Mouse (Mus musculus): ENCODE results near the gene Itga2b.
A peak's percentile ranks its signal among the peaks of the same experiment; 100 is the strongest.

Gene Itga2b

GRCm38 (mm10) chr11:102469648-102470357 is at the start of gene Itga2b:
Itga2b (minus strand) TSS chr11:102470122.
- ATAC-seq (ENCODE audit: low TSS enrichment) = no peak

GRCm38 (mm10) chr11:102514793-102515424 is 45.0 kb upstream of the Itga2b start:
- no peak for ATAC-seq (ENCODE audit: low TSS enrichment)

- no peak; the same call in 1 of the 2 replicates for ATAC-seq (ENCODE audit: low TSS enrichment)
Observed at GRCm38 (mm10) chr11:102510226-102510625, 40.3 kb upstream of the Itga2b start.

GRCm38 (mm10) chr11:102496732-102497131 is 26.8 kb upstream of the Itga2b start:
- ATAC-seq (ENCODE audit: low TSS enrichment) = no peak

GRCm38 (mm10) chr11:102496206-102496605 is 26.3 kb upstream of the Itga2b start:
- no peak for ATAC-seq (ENCODE audit: low TSS enrichment)

GRCm38 (mm10) chr11:102495742-102496141 is 25.8 kb upstream of the Itga2b start:
- no peak for ATAC-seq (ENCODE audit: low TSS enrichment)

- no peak for ATAC-seq (ENCODE audit: low TSS enrichment)
Observed at GRCm38 (mm10) chr11:102495114-102495513, 25.2 kb upstream of the Itga2b start.

- no peak for ATAC-seq (ENCODE audit: low TSS enrichment)
Observed at GRCm38 (mm10) chr11:102494063-102494650, 24.2 kb upstream of the Itga2b start.

- ATAC-seq (ENCODE audit: low TSS enrichment) = no peak
Observed at GRCm38 (mm10) chr11:102493241-102493640, 23.3 kb upstream of the Itga2b start.

- no peak for ATAC-seq (ENCODE audit: low TSS enrichment)
Observed at GRCm38 (mm10) chr11:102487901-102488300, 18.0 kb upstream of the Itga2b start.

GRCm38 (mm10) chr11:102486733-102487386 is 16.9 kb upstream of the Itga2b start:
- ATAC-seq (ENCODE audit: low TSS enrichment) = peak; percentile 89; the same call in 1 of the 2 replicates

GRCm38 (mm10) chr11:102481779-102482178 is 11.9 kb upstream of the Itga2b start:
- ATAC-seq (ENCODE audit: low TSS enrichment) = peak; percentile 81; the same call in 1 of the 2 replicates

- ATAC-seq (ENCODE audit: low TSS enrichment) = peak; percentile 47; the same call in 1 of the 2 replicates
Observed at GRCm38 (mm10) chr11:102480897-102481296, 11.0 kb upstream of the Itga2b start.

GRCm38 (mm10) chr11:102480111-102480510 is 10.2 kb upstream of the Itga2b start:
- no peak for ATAC-seq (ENCODE audit: low TSS enrichment)

GRCm38 (mm10) chr11:102479581-102479980 is 9.7 kb upstream of the Itga2b start:
- ATAC-seq (ENCODE audit: low TSS enrichment) = no peak

- no peak for ATAC-seq (ENCODE audit: low TSS enrichment)
Observed at GRCm38 (mm10) chr11:102478671-102479070, 8.7 kb upstream of the Itga2b start.

- no peak for ATAC-seq (ENCODE audit: low TSS enrichment)
Observed at GRCm38 (mm10) chr11:102475027-102475426, 5.1 kb upstream of the Itga2b start.

- peak; percentile 54 for ATAC-seq (ENCODE audit: low TSS enrichment)
Observed at GRCm38 (mm10) chr11:102467041-102467631, 2.8 kb downstream of the Itga2b start.

GRCm38 (mm10) chr11:102465713-102466436 is 4.0 kb downstream of the Itga2b start:
- peak; percentile 75 for ATAC-seq (ENCODE audit: low TSS enrichment)

- no peak for ATAC-seq (ENCODE audit: low TSS enrichment)
Observed at GRCm38 (mm10) chr11:102464901-102465300, 5.0 kb downstream of the Itga2b start.

- no peak for ATAC-seq (ENCODE audit: low TSS enrichment)
Observed at GRCm38 (mm10) chr11:102461764-102462163, 8.2 kb downstream of the Itga2b start.
